Mouse (Mus musculus): ENCODE data around the gene Itgb2.

- TF ChIP-seq CTCF (IDR thresholded peaks at IDR 0.05; ENCODE audit: borderline replicate concordance, control insufficient read depth, extremely low read depth, insufficient read depth, low read length, poor library complexity) (no peak), POLR2A (IDR thresholded peaks at IDR 0.05; ENCODE audit: control insufficient read depth, extremely low read depth, insufficient read depth, low read length, poor library complexity) (no peak)
These were observed 51.0 kb downstream of the Itgb2 start for GRCm38 (mm10) chr10:77581023-77581407.

Data from thymus, adult 2 months (tissue).